Mouse (Mus musculus) bone marrow, adult 2 months (tissue): Measurements from ENCODE around the gene Gbp6.

Experiments
- CTCF ChIP-seq: fragments of 200-500 bp; IDR thresholded peaks from 2 replicates; pipeline ENCODE4 v1.5.1; 2011; ENCODE audit warnings: low read length, control low read depth; ENCODE audit not compliant: control insufficient read depth, insufficient read depth
- POLR2A ChIP-seq: fragments of 200-500 bp; IDR thresholded peaks from 2 replicates; pipeline ENCODE4 v1.6.1; 2011; ENCODE audit warnings: low read depth, mild to moderate bottlenecking, control low read depth, low read length, borderline replicate concordance; ENCODE audit not compliant: control insufficient read depth

GRCm38 (mm10) chr5:105301963-105302362 is 8.5 kb upstream of the Gbp6 start:
- TF ChIP-seq CTCF (no peak), POLR2A (no peak)
